Comparison of ENCODE assay signal across 26 mouse cellular contexts in genomic region chr9:122104285-122104829, GRCm38 (mm10). TPM values are rescaled to one million over a fixed set of nuclear protein-coding genes. Genes with fewer than 3 reads are reported as not detected.
DNase-seq lines count a peak whose midpoint lies in the region; ATAC-seq lines count a peak whose summit lies in the region.
"Had no signal": no experiment of that assay in that cellular context is flagged by ENCODE, and none has a peak within 500 bp of the region (broad histone marks: within the 10 kb centered on the region; RNA-seq: fewer than 3 reads in every experiment).

No protein-coding gene starts in this region.

- peak overlapping the region; percentile 43 for H3K4me2 ChIP-seq in liver, embryonic 12.5 days
- H3K4me2 ChIP-seq: hindbrain, embryonic 15.5 days; midbrain, embryonic 13.5 days had no signal

- H3K27ac ChIP-seq in liver, embryonic 12.5 days: peak overlapping the region; percentile 69
- H3K27ac ChIP-seq: hindbrain, embryonic 15.5 days; midbrain, embryonic 13.5 days had no signal

- H3K9ac ChIP-seq in liver, embryonic 12.5 days: no peak overlapping the region
- H3K9ac ChIP-seq: forebrain, postnatal 0 days; hindbrain, embryonic 15.5 days; midbrain, embryonic 13.5 days had no signal

- peaks cover 28% of the 10 kb centered on the region for H3K4me1 ChIP-seq in liver, embryonic 12.5 days
- H3K4me1 ChIP-seq: hindbrain, embryonic 15.5 days; midbrain, embryonic 13.5 days had no signal

- H3K4me3 ChIP-seq in liver, embryonic 12.5 days: no peak overlapping the region
- H3K4me3 ChIP-seq: erythroblast, embryonic 14.5 days; hindbrain, embryonic 15.5 days; megakaryocyte, embryonic 14.5 days; midbrain, embryonic 13.5 days had no signal

- DNase-seq in heart, adult 11 months: peak; percentile 79
- no peak for DNase-seq in heart, adult 18-20 months
- no peak for DNase-seq in liver
- DNase-seq in right cerebral cortex, postnatal 14 days: no peak
- DNase-seq in Muller cell, postnatal 12 days (ENCODE audit: inconsistent ontology term): no peak
- no peak for DNase-seq in c-Kit-positive CD71-positive TER-119-positive erythroid progenitor cells, embryonic 14.5 days (ENCODE audit: low spot score)
- DNase-seq: adrenal gland, postnatal 14 days; cerebellum, adult 11-12 months; cerebellum, postnatal 10 days; forebrain, postnatal 0 days; kidney, adult 8-10 months; kidney, postnatal 10 days; lung, adult 18-20 months; lung, postnatal 4 days; right cerebral cortex, postnatal 25 days; thymus, adult 2 months; thymus, postnatal 36 days had no signal

- WGBS in liver, embryonic 12.5 days (ENCODE audit: insufficient replicate concordance): 53% methylated on average over 7 of the region's 7 CpGs

- H3K9me3 ChIP-seq in liver, embryonic 12.5 days (replicated peaks): no peaks in the 10 kb centered on the region
- H3K9me3 ChIP-seq: G1E; hindbrain, embryonic 15.5 days; megakaryocyte, embryonic 14.5 days; midbrain, embryonic 13.5 days had no signal

- H3K36me3 ChIP-seq in liver, embryonic 12.5 days: no peaks in the 10 kb centered on the region
- H3K36me3 ChIP-seq: G1E; hindbrain, embryonic 15.5 days; midbrain, embryonic 13.5 days had no signal

- ATAC-seq in liver, embryonic 12.5 days: peak; percentile 46
- 0 out of 2 replicates have a peak, but pooled peaks have one; percentile 4 for ATAC-seq in megakaryocyte-erythroid progenitor cell, adult 5-6 weeks (replicated peaks; ENCODE audit: low FRiP score, low TSS enrichment, poor library complexity, severe bottlenecking)
- ATAC-seq: forebrain, postnatal 0 days; inflammation-experienced regulatory T-cells, adult 6 months; midbrain, embryonic 13.5 days had no signal

- H3K27me3 ChIP-seq in liver, embryonic 12.5 days (replicated peaks): peaks cover 19% of the 10 kb centered on the region
- H3K27me3 ChIP-seq: hindbrain, embryonic 15.5 days; midbrain, embryonic 13.5 days; Patski had no signal

RNA-seq across cellular contexts. Expression of gene Snrk, which starts 12.7 kb away (rescaled TPM):
- total RNA-seq in heart, adult 18-20 months (2021): 100 to 1,000 TPM; 163 to 170 TPM
- 23.6 and 25.8 TPM in 2 replicates for polyA plus RNA-seq in liver, embryonic 12.5 days (2016; fragmentation: Nextera tagmentation; extraction: Ambion mirVana)
- 8.5 and 16.9 TPM in 2 replicates for total RNA-seq in megakaryocyte-erythroid progenitor cell, adult 5-6 weeks (2014; fragmentation: Nextera tagmentation)
- total RNA-seq in megakaryocyte-erythroid progenitor cell, adult 5-6 weeks (2017): 15.9 and 26.7 TPM in 2 replicates

Comparison
In these comparisons a context has a peak if more than half of its experiments do, and no peak if none do; other contexts are left out.
1. RNA of gene Snrk, which starts 12.7 kb away (total RNA-seq): 163 to 170 TPM in heart, adult 18-20 months; 8.5 to 26.7 TPM in megakaryocyte-erythroid progenitor cell, adult 5-6 weeks; every median in the first group is over 4 times any median in the second.